Mouse (Mus musculus): ENCODE measurements around the gene Hoxa7. TPM values are rescaled to one million over a fixed set of nuclear protein-coding genes. Genes with fewer than 3 reads are reported as not detected.

The Hoxa7 gene
- total RNA-seq, 2 experiments from 2014 or later, result 3.8 to 8.4 TPM

DNA sequence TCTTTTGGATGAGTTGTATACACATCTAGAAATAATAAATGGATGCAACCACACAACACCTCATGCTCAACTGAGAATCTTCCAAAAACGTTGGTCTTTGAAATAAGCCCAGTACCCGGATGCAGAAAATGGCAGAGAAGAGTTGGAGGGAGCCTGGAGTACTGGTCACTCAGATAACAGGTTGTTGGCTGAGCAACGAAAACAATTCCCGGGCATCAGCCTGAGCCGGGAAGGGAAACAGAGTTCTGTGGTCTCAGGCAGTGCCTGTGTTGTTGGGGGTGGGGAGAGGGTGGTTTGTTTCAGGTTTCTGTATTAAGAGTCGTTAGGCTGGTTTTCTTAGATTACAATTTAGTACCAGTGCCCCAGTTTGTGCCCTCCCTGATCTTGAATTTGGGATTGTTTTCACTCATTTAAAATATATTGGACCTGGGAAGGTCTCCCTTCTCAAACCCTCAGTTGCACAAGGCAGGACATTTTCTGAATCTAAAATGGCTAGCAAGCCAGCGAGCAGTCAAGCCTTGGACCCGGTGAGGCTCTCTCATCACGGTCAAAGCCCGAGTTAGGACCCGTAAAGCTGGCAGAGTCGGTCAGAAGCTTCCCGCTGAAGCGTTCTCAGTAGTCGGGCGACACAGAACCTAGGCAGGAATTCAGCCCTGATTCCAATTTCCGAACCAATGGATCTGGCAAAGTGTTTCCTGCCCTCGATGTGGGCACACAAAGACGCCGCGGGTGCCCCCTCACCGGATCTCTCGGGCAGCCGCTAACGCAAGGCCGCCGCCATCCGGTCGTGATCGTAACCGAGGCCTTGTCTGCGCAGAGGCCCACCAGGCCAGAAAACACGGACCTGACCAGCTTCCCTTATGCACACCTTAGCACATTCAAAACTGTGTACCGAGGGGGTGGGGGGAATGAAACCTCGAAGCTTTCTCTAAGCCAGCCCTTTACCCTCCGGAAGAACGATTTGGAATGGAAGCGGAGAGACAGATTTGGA is 7.1 kb upstream of the Hoxa7 start:
- ATAC-seq (replicated peaks; ENCODE audit: low FRiP score, poor library complexity, severe bottlenecking), result no peak

DNA sequence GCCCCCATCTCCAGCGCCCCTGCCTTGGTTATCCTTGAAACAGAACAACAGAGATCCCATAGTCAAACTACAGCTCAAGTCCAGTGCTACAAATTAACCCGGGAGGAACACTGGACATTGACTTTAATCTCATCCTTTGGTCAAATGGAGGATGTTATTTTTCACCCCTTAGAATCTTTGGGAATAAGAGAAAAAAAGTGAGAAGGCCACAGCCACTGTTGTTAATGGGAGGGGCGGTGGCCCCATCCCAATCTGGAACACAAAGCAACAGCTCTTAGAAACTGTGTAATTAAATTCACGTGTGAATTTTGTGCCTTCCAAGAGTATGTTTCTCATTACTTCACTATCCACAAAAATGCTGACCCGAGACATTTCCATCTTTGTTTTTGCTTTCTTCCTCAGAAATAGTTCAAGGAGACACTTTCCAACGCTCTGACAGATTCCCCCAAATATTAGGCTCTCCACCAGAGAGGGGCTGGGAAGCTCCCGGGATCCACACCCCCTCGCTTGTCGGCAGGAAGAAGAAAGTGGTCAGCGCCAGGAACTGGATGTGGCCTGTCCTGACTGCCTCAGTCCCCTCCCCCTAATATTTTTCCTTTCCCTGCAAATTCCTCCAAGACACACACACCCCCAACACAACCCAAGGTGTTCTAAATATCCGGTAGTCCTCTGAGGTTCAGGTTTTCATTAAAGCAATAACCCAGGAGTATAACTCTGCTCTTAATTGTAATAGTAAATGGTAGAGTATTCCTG is 6.0 kb upstream of the Hoxa7 start:
- ATAC-seq (replicated peaks; ENCODE audit: low FRiP score, poor library complexity, severe bottlenecking), result no peak

DNA sequence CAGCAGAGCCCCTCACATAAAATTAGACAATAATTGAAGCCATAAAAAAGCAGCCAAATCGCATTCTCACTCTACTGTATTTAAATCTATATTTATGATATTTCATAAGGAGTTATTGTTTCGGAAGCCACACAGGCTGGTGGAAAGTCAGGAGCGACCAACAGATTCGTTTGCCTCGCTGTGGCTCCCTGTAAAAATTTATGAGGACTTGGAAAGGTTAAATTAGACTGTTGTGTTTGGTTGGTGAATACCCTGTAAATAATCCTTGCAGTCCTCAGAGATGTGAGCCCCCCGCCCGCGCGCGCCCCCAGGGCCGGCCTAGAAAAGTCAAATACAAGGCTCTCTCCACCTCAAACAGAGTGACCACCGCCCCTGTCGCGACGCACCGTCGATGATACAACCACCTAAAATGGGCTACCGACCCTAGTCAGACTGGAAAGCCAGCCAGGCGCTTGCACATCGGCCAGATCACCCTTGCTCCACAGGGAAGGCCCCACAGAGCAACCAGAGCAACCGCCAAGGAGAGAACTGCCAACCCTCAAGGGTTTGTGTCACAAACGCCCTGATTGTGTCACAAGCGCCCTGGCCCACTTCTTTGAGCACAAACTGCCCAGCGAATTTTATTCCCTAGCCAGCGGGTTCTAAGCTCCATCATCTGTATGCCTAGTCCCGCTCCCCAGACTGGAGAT is 5.1 kb upstream of the Hoxa7 start:
- no peak for ATAC-seq (replicated peaks; ENCODE audit: low FRiP score, poor library complexity, severe bottlenecking)

DNA sequence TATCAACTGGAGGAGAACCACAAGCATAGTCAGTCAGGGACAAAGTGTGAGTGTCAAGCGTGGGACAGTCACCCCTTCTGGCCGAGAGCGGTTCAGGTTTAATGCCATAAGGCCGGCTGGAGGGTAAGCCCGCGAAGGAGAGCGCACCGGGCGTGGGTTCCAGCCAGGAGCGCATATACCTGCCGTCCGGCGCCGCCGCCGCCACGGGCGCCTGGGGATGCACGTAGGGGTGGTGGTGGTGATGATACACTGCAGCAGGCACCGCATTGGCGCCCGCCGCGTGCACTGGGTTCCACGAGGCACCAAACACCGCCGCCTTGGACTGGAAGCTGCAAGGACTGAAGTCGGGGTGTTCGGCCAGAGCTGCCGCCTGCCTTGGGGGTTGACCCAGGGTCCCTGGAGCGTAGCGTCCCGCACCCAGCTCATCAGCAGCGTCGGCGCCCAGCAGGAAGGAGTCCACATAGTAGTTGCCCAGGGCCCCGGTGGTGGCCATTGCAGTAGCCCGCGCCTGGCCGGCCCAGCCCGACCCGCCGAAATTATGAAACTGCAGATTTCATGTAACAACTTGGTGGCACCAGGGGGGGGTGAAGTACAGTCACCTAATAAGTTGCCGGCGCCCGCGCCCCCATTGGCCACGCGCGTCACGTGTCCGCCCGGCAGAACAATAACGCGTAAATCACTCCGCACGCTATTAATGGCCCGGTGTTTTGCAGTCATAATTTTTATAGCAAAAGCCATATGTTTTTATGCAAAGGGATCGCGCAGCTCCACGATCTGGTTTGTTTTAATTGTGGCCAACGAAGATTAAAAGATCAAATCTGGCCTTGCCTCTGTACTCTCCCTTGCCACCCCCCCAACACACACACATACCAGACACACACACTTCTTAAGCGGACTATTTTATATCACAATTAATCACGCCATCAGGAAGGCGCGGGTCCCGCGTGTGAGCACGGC is 4.2 kb upstream of the Hoxa7 start:
- no peak for ATAC-seq (replicated peaks; ENCODE audit: low FRiP score, poor library complexity, severe bottlenecking)

DNA sequence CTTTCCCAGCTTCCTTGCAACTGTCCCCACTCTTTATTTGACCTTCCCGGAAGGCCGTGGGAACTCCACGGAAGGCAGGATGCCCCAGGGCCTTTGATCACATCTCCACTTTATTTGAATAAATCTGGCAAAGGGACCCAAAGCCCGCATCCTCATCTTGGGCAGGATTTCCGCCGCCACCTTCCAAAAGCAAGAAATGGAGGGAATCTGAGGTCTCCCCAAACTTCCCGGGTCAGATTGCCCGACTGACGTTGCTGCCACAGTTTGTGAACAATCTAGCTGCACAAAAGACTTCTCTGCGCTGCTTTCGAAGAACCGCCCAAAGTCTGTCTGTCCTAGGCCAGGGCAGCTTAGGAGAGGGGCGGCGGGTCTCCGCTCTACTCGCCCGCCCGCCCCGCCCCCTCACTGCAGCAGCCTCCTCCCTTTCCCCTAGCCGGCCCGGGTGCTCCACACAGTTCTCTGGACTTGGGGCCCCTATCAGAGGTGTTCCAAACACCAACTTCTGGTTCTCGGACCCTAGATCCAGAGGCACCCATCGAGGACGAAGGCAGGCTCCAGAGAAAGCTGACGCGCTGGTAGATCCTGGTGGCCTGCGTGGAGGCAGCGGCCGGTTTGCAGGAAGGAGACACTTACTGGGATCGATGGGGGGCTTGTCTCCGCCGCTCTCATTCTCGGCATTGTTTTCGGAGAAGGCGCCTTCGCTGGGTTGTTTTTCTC is 3.4 kb upstream of the Hoxa7 start:
- ATAC-seq (replicated peaks; ENCODE audit: low FRiP score, poor library complexity, severe bottlenecking), result no peak

DNA sequence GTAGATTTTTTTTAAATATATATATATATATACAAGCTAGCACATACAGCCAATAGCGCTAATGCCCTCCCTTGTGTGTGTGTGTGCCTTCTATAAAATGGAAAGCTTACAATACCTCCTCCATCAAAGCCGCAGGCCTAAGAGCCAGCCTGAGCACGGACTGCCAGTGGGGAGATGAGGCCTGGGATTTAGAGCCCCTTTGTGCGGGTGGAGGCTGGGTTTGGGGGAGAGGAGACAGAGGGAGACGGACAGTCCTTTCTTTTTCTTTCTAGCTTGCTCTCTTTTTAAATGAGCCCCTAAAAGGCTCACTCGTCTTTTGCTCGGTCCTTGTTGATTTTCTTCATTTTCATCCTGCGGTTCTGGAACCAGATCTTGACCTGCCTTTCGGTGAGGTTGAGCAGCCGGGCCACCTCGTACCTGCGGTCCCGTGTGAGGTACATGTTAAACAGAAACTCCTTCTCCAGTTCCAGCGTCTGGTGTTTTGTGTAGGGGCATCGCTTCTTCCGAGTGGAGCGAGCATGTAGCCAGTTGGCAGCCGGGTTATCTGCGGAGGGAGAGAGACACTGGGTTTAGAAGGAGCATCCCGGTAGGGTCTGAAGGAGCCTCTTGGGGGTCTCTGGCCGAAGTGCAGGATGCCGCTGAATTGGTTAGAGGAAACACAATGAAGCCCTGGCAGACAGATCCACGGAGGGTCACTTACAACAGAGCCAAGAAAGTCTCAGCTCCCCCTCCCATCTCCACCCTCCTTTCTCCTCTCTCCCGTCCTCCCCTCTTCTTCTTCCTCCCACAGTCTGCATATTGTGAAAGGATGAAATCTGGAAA is 2.5 kb upstream of the Hoxa7 start:
- ATAC-seq (replicated peaks; ENCODE audit: low FRiP score, poor library complexity, severe bottlenecking), result no peak

DNA sequence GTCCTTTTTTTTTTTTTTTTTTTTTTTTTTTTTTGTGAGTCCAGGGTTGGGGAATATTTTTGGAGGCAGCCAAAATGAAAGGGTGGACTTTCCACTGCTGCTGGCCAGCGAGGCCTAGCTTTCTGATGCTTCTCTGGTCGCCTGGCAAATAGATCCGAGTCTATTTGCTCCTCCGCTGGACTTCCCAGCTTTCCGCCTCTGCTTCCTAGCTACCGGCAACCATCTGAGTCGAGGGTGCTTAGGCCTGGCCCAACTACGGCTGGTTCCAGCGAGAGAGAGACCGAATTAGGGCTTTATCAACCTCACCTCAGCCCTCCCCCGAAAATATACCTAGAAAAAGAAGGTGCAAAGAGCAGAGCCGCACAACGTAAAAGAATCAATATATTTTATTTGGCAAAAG is 1.1 kb upstream of the Hoxa7 start:
- no peak for ATAC-seq (replicated peaks; ENCODE audit: low FRiP score, poor library complexity, severe bottlenecking)

DNA sequence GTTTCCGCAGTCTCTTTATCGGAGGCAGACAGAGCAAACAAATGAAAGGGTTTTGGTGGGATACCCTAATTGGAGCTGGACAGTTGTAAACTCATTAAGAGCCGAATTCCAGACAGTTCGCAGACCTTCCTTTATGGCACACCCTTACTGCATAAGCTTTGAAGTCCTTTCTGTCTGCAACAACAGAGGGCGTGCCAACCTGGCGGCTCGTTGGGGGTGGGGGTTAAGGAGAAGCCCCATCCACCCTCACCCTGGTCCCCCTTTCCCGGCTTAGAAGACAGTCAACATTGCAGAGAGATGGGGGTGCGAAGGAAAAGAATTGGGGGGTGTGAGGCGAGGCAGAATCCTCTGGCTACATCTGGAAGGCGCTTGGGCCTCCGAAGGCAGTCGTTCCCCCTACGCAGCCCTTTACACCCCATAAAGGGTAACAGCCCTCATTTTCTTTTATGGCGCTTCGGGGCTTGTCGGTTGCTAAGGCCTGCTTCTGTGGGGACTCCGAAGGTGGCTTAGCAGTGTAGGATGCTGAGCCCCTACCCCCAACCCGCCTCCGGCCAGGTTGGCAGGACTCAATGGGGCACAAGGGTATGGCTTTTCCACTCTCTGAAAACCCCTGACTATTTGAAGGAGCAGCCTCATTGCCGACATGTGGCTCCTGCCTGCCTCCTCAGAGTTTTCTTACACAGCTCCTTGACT is 485 bp upstream of the Hoxa7 start:
- ATAC-seq (replicated peaks; ENCODE audit: low FRiP score, poor library complexity, severe bottlenecking), result 0 out of 2 replicates have a peak, but pooled peaks have one; percentile 25

DNA sequence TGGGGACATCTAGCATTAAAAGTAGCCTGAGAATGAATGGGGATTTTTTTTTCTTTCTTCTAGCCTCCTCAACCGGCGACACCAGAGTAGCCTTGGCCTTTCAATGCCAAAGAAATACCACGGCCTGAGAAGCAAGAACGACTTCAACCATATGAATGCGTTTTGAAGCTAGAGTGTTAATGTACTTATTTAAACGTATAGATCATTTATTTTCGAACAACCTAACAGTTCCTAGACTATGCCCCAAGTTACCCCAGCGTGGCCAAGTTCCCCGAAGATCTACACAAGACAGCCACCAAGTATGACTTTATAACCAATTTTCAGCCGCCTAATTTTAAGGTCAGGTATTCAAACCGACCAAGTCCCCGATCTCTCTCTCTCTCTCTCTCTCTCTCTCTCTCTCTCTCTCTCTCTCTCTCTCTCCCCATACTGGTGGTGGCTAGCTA is 766 bp downstream of the Hoxa7 start:
- ATAC-seq (replicated peaks; ENCODE audit: low FRiP score, poor library complexity, severe bottlenecking), result no peak

DNA sequence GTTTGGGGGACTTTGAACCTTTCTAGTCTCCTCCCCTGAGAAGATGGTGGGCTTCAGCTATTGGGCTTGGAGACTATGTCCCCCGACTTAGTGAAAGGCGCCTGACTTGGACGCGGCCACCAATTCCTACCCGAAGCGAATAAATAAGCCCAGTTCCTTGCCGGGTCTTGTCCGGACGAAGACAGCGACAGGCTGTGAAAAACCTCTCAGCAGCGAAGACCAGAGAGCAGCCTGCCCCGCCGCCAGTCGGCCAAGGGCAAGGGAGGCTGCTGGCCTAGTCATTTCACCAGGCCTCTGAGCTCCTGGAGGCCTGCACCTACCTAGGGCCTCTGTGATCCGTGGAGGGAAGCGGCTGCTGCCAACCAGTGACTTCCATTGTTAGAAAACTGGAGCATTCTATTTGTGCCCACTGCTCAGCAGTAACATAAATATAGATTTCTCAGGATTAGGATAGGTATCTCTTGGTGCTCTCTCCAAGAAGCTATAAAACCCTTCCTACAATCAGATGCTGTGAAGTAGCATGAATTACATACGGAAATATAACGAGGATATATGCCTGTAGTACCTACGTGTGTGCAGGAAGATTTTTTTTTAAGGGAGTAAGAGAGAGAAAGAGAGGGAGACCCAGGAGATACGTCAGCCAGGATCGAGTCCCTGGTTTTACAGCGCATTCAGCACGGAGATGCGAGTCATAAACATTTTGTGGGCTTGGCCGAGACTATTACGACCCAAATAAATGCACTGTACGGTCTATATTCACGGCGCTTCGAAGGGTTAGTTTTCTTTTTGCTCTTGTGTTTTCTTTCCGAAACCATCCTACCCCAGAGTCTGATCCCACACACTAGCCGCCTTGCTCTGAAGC is 1.4 kb downstream of the Hoxa7 start:
- no peak for ATAC-seq (replicated peaks; ENCODE audit: low FRiP score, poor library complexity, severe bottlenecking)

DNA sequence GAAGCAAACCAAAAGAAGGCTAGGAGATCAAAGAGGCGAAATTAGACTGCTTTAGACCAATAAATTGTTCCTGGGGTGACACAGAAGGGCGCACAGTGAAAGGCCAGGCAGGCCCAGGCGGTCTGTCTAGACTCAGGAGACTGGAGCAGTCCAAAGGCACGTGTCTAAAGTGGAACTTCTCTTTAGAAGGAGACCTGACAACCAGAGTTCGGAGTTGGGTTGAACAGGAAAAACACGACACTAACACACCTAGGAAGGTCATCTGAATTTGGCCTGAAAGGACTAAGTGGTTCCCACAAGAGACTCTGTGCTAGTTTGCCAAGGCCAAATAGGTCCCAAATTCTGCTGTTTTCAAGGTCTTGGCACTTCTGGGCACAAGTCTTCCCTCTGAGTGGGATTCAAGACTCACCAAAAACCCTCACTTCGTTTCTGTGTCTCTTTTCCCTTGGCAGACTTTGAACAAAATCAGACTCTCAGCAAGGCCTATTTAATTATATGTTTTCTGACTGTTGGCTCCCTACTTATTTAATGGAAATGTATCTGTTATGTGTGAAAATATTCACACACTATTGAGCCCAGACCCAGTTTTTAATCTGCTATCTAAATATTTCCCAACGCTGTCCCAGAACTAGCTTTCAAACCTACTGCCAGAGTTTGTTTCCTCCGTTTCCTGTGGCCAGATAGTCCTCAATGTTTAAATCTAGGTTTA is 2.3 kb downstream of the Hoxa7 start:
- no peak for ATAC-seq (replicated peaks; ENCODE audit: low FRiP score, poor library complexity, severe bottlenecking)

DNA sequence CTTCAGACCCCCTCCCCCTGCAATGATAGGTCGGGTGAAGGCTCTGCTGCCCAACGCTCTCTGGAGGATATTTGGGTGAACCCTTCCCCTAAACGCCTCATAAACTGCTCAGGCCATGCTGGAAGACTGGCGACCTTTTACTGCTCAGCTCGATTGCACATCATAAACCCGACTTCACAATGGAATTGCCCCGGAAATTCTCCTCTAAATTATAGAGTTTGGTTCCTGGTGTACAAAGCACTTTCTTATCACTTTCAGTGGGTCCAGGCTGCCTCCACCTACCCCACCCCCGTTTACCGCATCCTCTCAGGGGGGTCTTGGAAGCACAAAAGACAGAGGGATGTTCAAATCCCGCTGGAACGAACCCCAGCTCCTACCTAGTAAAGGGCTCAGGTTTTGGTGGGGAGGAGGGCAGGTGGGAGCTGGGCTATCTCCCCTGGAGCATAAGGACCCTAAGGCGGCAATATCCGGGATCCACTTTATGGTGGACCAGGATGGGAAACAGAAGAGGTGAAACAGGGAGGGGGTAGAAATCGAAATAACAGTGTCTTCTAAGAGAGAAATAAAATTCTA is 2.9 kb downstream of the Hoxa7 start:
- no peak for ATAC-seq (replicated peaks; ENCODE audit: low FRiP score, poor library complexity, severe bottlenecking)

DNA sequence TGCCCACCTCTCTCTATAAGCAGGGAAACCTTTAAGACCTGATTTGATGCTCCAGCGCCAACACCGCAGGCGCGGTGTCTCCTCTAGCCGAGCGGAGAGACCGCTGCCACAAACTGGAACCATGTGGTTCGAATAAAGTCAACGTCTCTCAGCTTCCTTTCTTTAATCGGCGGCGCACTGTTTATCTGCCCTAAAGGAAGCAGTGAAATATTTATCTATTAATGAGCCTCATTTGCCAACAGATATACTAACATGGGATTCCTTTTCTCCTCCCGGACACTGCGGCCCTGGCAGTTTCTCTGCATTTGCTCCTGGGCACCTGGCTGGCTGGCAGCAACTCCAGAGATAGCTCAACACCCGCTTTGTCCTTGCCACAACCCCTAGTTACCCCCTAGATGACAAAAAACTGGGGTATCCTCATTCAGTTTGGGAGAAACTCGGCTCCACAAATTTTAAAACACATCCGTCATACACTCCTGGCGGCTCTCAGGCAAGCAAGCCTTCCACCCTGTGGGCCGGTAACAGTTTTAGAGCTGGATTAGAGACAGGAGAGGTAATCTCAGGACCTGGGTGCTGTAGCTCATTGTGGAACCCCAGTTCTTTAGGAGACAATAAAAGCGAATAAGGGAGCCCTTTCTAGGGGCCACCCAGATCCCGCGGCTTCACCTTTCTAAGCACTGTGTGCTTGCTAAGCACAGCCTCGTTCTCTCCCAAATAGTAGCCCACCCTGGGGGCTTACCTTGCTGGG is 3.6 kb downstream of the Hoxa7 start:
- no peak for ATAC-seq (replicated peaks; ENCODE audit: low FRiP score, poor library complexity, severe bottlenecking)

DNA sequence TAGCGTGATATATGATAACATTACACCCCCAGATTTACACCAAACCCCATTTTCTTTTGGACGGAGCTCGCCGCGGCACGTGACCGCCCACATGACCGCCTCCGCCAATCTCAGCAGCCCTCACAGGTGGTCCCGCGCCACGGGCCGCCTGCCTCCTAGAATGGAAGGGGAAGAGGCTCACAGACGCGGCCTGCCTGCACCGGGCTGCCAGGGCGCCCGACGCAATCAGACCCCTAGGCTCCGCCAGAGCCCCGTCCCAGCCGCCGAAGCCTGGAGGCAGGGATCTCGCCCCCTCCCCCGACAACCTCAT is 4.2 kb downstream of the Hoxa7 start:
- ATAC-seq (replicated peaks; ENCODE audit: low FRiP score, poor library complexity, severe bottlenecking), result no peak

All from erythroid progenitor cell, adult 5-6 weeks (primary cell).